Mouse (Mus musculus) MEL (cell line): ENCODE measurements around the gene Tnxb.

Source experiments
- CHD1 ChIP-seq: IDR thresholded peaks from 2 replicates; pipeline ENCODE4 v1.6.1; 2012; ENCODE audit warnings: low read depth, mild to moderate bottlenecking, inconsistent platforms, low read length, improper control_type of control experiment
- CTCF ChIP-seq, 3 experiments: IDR thresholded peaks in 2 of 3; conservative IDR thresholded peaks in 1 of 3; 2 replicates each; pipeline ENCODE4 v1.5.1; 2011 to 2012; ENCODE audit warnings: low read length in 3 of 3, low read depth in 2 of 3, mild to moderate bottlenecking in 2 of 3, improper control_type of control experiment in 1 of 3, inconsistent platforms in 1 of 3, mixed read lengths in 1 of 3, moderate library complexity in 1 of 3; ENCODE audit not compliant: control insufficient read depth in 1 of 3, insufficient read depth in 1 of 3, poor library complexity in 1 of 3, severe bottlenecking in 1 of 3
- MAX ChIP-seq: IDR thresholded peaks from 2 replicates; pipeline ENCODE4 v1.6.1; 2011; ENCODE audit warnings: low read length, improper control_type of control experiment
- POLR2A ChIP-seq, 2 experiments: IDR thresholded peaks; 2 replicates each; pipeline ENCODE4 v1.6.1; 2011 to 2012; ENCODE audit warnings: low read length in 2 of 2, mild to moderate bottlenecking in 2 of 2, control low read depth in 1 of 2, improper control_type of control experiment in 1 of 2, low read depth in 1 of 2, moderate library complexity in 1 of 2; ENCODE audit not compliant: control insufficient read depth in 1 of 2, insufficient read depth in 1 of 2, poor library complexity in 1 of 2
- TCF12 ChIP-seq: IDR thresholded peaks from 2 replicates; pipeline ENCODE4 v1.6.1; 2014; ENCODE audit warnings: low read depth, mild to moderate bottlenecking, inconsistent platforms, low read length, improper control_type of control experiment, moderate library complexity
- ZC3H11A ChIP-seq: IDR thresholded peaks from 2 replicates; pipeline ENCODE4 v1.6.1; 2012; ENCODE audit warnings: low read depth, mild to moderate bottlenecking, inconsistent platforms, low read length, improper control_type of control experiment
- ZKSCAN1 ChIP-seq: IDR thresholded peaks from 2 replicates; pipeline ENCODE4 v1.6.1; 2012; ENCODE audit warnings: low read depth, mild to moderate bottlenecking, inconsistent platforms, low read length, improper control_type of control experiment, moderate library complexity
- ZNF384 ChIP-seq: IDR thresholded peaks from 2 replicates; pipeline ENCODE4 v1.6.1; 2012; ENCODE audit warnings: low read depth, mild to moderate bottlenecking, inconsistent platforms, low read length, improper control_type of control experiment

DNA sequence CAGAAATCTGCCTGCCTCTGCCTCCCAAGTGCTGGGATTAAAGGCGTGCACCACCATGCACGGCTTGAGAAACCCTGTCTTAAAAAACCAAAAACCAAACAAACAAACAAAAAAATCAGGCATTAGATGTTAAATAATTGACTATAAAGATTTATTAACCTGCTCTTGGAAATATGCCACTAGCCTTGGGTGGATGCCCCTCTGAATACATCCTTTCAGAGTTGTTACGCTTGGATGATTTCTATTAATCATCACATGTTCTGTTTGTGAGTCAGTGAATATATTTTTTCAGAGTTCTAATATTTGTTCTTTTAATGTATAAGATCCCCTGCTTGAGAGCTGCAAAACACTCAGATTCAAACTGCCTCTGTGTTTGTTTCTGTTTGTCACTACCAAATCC, 45.4 kb upstream of the Tnxb start:
- no peak for TF ChIP-seq CTCF (IDR thresholded peaks at IDR 0.05 in 2 of 3, conservative IDR thresholded peaks at IDR 0.05 in 1 of 3; ENCODE audit: control insufficient read depth in 1 of 3, insufficient read depth in 1 of 3, low read depth in 2 of 3, low read length in 3 of 3, poor library complexity in 1 of 3, severe bottlenecking in 1 of 3)
- TF ChIP-seq MAX = no peak
- TF ChIP-seq POLR2A (IDR thresholded peaks at IDR 0.05; ENCODE audit: control insufficient read depth in 1 of 2, insufficient read depth in 1 of 2, low read depth in 1 of 2, low read length in 2 of 2, poor library complexity in 1 of 2) = no peak
- TF ChIP-seq TCF12 = no peak
- TF ChIP-seq ZNF384 = no peak
- TF ChIP-seq CHD1 = no peak
- no peak for TF ChIP-seq ZC3H11A
- TF ChIP-seq ZKSCAN1 = no peak
